ENCODE assay signal across 9 mouse cellular contexts in genomic region chr8:3417455-3417854, GRCm38 (mm10). TPM values are rescaled to one million over a fixed set of nuclear protein-coding genes. Genes with fewer than 3 reads are reported as not detected.
DNase-seq lines count a peak whose midpoint lies in the region; ATAC-seq and TF ChIP-seq lines count a peak whose summit lies in the region.
"Had no signal": no experiment of that assay in that cellular context is flagged by ENCODE, and none has a peak within 500 bp of the region (broad histone marks: within the 10 kb centered on the region; RNA-seq: fewer than 3 reads in every experiment).

No protein-coding gene starts in this region.

- H3K4me3 ChIP-seq in kidney, postnatal 0 days (replicated peaks; ENCODE audit: low read depth, low read length), result no peak overlapping the region
- no peak overlapping the region for H3K4me3 ChIP-seq in forebrain, embryonic 11.5 days (ENCODE audit: low read depth, low read length)
- H3K4me3 ChIP-seq in limb, embryonic 14.5 days (replicated peaks; ENCODE audit: low read length), result no peak overlapping the region

- H3K4me2 ChIP-seq in kidney, postnatal 0 days (ENCODE audit: low read length), result no peak overlapping the region
- H3K4me2 ChIP-seq in forebrain, embryonic 11.5 days (ENCODE audit: low read depth, low read length, severe bottlenecking), result peak overlapping the region; percentile 32; the same call in 1 of the 2 replicates
- H3K4me2 ChIP-seq in limb, embryonic 14.5 days (replicated peaks; ENCODE audit: low read depth, low read length, severe bottlenecking), result no peak overlapping the region

- peak; percentile 62 for ATAC-seq in kidney, postnatal 0 days (replicated peaks; ENCODE audit: low FRiP score, low read depth)
- ATAC-seq in forebrain, embryonic 11.5 days (replicated peaks; ENCODE audit: low FRiP score), result peak; percentile 77
- no peak for ATAC-seq in limb, embryonic 14.5 days (ENCODE audit: low FRiP score, low read depth)
- ATAC-seq: activated CD4-positive, CD25-positive, alpha-beta regulatory T cell, adult 4 months had no signal

- H3K27me3 ChIP-seq in kidney, postnatal 0 days (ENCODE audit: insufficient read depth, low read length), result no peaks in the 10 kb centered on the region
- no peaks in the 10 kb centered on the region for H3K27me3 ChIP-seq in forebrain, embryonic 11.5 days (ENCODE audit: control insufficient read depth, insufficient read depth, low read length)
- no peaks in the 10 kb centered on the region for H3K27me3 ChIP-seq in limb, embryonic 14.5 days (ENCODE audit: control insufficient read depth, insufficient read depth, low read length)

- intact Hi-C loops in left cerebral cortex, postnatal 36 days (cut with DNase I), result no loop called here

- TF ChIP-seq CTCF in kidney, postnatal 0 days (IDR thresholded peaks at IDR 0.05; ENCODE audit: low read depth), result no peak

- peak overlapping the region; percentile 72 for H3K27ac ChIP-seq in kidney, postnatal 0 days
- H3K27ac ChIP-seq in forebrain, embryonic 11.5 days (ENCODE audit: low read depth, low read length), result no peak overlapping the region
- peak overlapping the region; percentile 5; the same call in 1 of the 2 replicates for H3K27ac ChIP-seq in limb, embryonic 14.5 days (replicated peaks; ENCODE audit: low read depth, low read length)

- peak; percentile 60 for DNase-seq in kidney, postnatal 0 days (ENCODE audit: low spot score)
- DNase-seq in kidney, postnatal 25 days, result no peak
- peak; percentile 75 for DNase-seq in forebrain, embryonic 11.5 days (ENCODE audit: low spot score)
- DNase-seq in limb, embryonic 14.5 days (ENCODE audit: low spot score), result no peak
- peak; percentile 65 for DNase-seq in retina, postnatal 1 day
- no peak for DNase-seq in ovary, postnatal 36 days (ENCODE audit: low spot score)
- DNase-seq in left cerebral cortex, postnatal 36 days (ENCODE audit: low spot score in 2 of 2), result no peak
- no peak for DNase-seq in urinary bladder, postnatal 25 days (ENCODE audit: low spot score)

- no peaks in the 10 kb centered on the region for H3K36me3 ChIP-seq in kidney, postnatal 0 days (ENCODE audit: insufficient read depth, low read length)
- no peaks in the 10 kb centered on the region for H3K36me3 ChIP-seq in forebrain, embryonic 11.5 days (ENCODE audit: control insufficient read depth, insufficient read depth, low read length)
- no peaks in the 10 kb centered on the region for H3K36me3 ChIP-seq in limb, embryonic 14.5 days (ENCODE audit: control insufficient read depth, insufficient read depth, low read length)

- no peak overlapping the region for H3K9ac ChIP-seq in kidney, postnatal 0 days (ENCODE audit: low read depth, low read length)
- no peak overlapping the region; the same call in 1 of the 2 replicates for H3K9ac ChIP-seq in forebrain, embryonic 11.5 days (ENCODE audit: low read length)
- H3K9ac ChIP-seq in limb, embryonic 14.5 days (ENCODE audit: low read depth, low read length, severe bottlenecking), result no peak overlapping the region

- H3K4me1 ChIP-seq in kidney, postnatal 0 days (replicated peaks; ENCODE audit: insufficient read depth, low read length), result peaks cover 30% of the 10 kb centered on the region
- H3K4me1 ChIP-seq in forebrain, embryonic 11.5 days (replicated peaks; ENCODE audit: control insufficient read depth, insufficient read depth, low read length), result peaks cover 18% of the 10 kb centered on the region; the same call in 1 of the 2 replicates
- H3K4me1 ChIP-seq in limb, embryonic 14.5 days (ENCODE audit: control insufficient read depth, insufficient read depth, low read length), result peaks cover 18% of the 10 kb centered on the region

- H3K9me3 ChIP-seq in kidney, postnatal 0 days (replicated peaks; ENCODE audit: low read length), result no peaks in the 10 kb centered on the region
- no peaks in the 10 kb centered on the region for H3K9me3 ChIP-seq in forebrain, embryonic 11.5 days (ENCODE audit: control insufficient read depth, low read length)
- no peaks in the 10 kb centered on the region for H3K9me3 ChIP-seq in limb, embryonic 14.5 days (ENCODE audit: control insufficient read depth, low read length)

- 13% methylated on average over 8 of the region's 8 CpGs for WGBS in kidney, postnatal 0 days
- 1% methylated on average over 8 of the region's 8 CpGs for WGBS in forebrain, embryonic 11.5 days
- 15% methylated on average over 8 of the region's 8 CpGs for WGBS in limb, embryonic 14.5 days

- no peak for TF ChIP-seq POLR2A in limb, embryonic 14.5 days (IDR thresholded peaks at IDR 0.05; ENCODE audit: borderline replicate concordance, extremely low read depth, insufficient read depth, insufficient read length)

RNA-seq across cellular contexts. Expression of gene Arhgef18, which starts 24.6 kb away (rescaled TPM):
- 9.6 and 10.6 TPM in 2 replicates for polyA plus RNA-seq in kidney, postnatal 0 days (2015; fragmentation: Nextera tagmentation; extraction: Ambion mirVana)
- 10.4 and 12.3 TPM in 2 replicates for polyA plus RNA-seq in forebrain, embryonic 11.5 days (2014; fragmentation: Nextera tagmentation; extraction: Ambion mirVana)
- polyA plus RNA-seq in limb, embryonic 14.5 days (2012; rRNA removed), result 23.1 and 26.3 TPM in 2 replicates
- 9.4 and 12.3 TPM in 2 replicates for polyA plus RNA-seq in limb, embryonic 14.5 days (2014; fragmentation: Nextera tagmentation; extraction: Ambion mirVana)
- total RNA-seq in left cerebral cortex, postnatal 36 days (2021), result 10 to 100 TPM; 45.1 to 51.1 TPM

RNA-seq across cellular contexts. Expression of gene Pex11g, which starts 50.0 kb away (rescaled TPM):
- 8.1 and 8.8 TPM in 2 replicates for polyA plus RNA-seq in kidney, postnatal 0 days (2015; fragmentation: Nextera tagmentation; extraction: Ambion mirVana)
- 2.9 and 3.8 TPM in 2 replicates for polyA plus RNA-seq in forebrain, embryonic 11.5 days (2014; fragmentation: Nextera tagmentation; extraction: Ambion mirVana)
- 6.0 and 7.7 TPM in 2 replicates for polyA plus RNA-seq in limb, embryonic 14.5 days (2012; rRNA removed)
- 2.7 and 4.7 TPM in 2 replicates for polyA plus RNA-seq in limb, embryonic 14.5 days (2014; fragmentation: Nextera tagmentation; extraction: Ambion mirVana)
- total RNA-seq in left cerebral cortex, postnatal 36 days (2021), result 1 to 10 TPM in 1 of 2 experiments, under 1 TPM in 1; 0.54 to 1.3 TPM

RNA-seq across cellular contexts. Expression of gene Tex45, which starts 53.2 kb away (rescaled TPM):
- polyA plus RNA-seq in kidney, postnatal 0 days (2015; fragmentation: Nextera tagmentation; extraction: Ambion mirVana), result 0.16 TPM in 1 of 2 replicates, not detected in the other
- 0.33 TPM in 1 of 2 replicates, not detected in the other for polyA plus RNA-seq in forebrain, embryonic 11.5 days (2014; fragmentation: Nextera tagmentation; extraction: Ambion mirVana)
- 0.11 and 0.17 TPM in 2 replicates for polyA plus RNA-seq in limb, embryonic 14.5 days (2012; rRNA removed)
- polyA plus RNA-seq in limb, embryonic 14.5 days (2014; fragmentation: Nextera tagmentation; extraction: Ambion mirVana), result not detected in 2 replicates
- total RNA-seq in left cerebral cortex, postnatal 36 days (2021), result under 1 TPM in 1 of 2 experiments, not detected in 1; 0.61 TPM
- polyA plus RNA-seq: activated CD4-positive, CD25-positive, alpha-beta regulatory T cell, adult 4 months had no signal

Comparison
In these comparisons a context has a peak if more than half of its experiments do, and no peak if none do; other contexts are left out.
1. DNase-seq: peak in kidney, postnatal 0 days (single experiment), forebrain, embryonic 11.5 days (single experiment) and retina, postnatal 1 day (single experiment); none in kidney, postnatal 25 days (0 of 2), limb, embryonic 14.5 days (single experiment), ovary, postnatal 36 days (single experiment), left cerebral cortex, postnatal 36 days (0 of 2) and urinary bladder, postnatal 25 days (single experiment).